Mouse (Mus musculus): ENCODE results near the gene Omd.

Gene Omd

DNA sequence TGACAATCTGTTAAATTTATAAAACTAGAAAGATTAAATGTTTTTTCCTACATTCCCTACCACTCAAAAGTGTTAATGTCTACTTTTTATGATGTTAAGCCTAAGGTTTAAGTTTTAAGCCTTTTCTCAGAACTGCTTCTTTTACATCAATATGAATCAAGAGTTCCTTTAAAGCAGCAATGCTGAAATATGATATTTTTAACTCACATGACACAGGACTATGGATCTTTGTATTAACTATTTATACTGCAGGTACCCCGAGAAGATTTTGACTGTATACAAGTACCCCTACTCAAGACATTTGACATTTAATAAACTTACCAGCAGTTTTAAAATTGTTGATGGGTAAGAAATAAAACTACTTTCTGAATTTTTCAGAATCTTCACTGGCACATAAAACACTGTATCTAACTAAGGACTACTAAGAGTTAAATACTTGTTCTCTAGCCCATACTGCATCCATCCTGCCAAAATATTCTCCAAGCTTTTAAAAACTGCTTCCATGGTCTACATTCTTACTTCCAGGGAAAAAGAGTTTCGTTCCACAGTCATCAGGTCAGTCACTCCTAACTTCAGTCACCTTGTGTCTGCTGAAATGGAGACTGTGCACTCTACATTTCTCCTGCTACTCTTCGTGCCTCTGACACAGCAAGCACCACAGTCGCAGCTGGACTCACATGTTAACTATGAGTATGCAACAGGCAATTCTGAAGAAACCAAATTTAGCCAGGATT, 26.5 kb downstream of the Omd start:
- no peak for DNase-seq (ENCODE audit: inconsistent age in 2 of 2, low spot score in 1 of 2)

DNA sequence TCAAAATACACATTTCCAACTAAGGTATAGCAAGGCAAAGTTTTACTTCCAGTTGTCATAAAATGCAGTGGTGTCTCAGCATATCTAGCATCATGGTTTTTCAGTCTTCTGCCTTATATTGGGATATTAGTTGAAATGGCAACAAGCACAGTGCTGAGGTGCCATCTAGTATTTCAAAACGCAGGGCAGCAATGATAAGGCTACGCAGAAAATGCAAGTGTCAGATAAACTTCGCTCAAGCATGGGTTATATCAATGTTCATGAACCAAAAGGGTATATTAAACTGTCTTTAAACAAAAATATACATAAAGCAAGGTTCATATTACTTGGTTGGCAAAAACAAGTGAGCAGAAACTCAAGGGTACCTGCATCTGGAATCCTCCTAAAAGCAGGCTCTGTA, 34.8 kb downstream of the Omd start:
- no peak for DNase-seq (ENCODE audit: inconsistent age in 2 of 2, low spot score in 1 of 2)

DNA sequence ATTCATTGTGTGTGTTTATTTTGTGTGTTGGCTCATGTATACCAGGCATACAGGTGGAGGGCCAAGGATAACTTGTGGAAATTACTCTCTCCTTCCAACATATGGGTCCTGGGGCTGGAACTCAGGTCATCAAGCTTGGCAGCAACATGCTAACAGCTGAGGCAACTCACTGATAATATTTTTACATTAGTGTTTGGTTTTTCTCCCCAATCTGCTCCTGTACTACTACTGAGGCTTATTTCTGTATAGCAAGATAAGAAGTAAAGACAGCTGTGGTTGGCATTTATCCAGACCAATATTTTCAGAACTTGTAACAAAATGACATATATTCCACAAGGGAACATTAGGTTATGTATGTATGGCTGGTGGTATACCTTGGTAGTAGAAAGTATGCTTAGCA, 36.1 kb downstream of the Omd start:
- no peak for DNase-seq (ENCODE audit: inconsistent age in 2 of 2, low spot score in 1 of 2)

DNA sequence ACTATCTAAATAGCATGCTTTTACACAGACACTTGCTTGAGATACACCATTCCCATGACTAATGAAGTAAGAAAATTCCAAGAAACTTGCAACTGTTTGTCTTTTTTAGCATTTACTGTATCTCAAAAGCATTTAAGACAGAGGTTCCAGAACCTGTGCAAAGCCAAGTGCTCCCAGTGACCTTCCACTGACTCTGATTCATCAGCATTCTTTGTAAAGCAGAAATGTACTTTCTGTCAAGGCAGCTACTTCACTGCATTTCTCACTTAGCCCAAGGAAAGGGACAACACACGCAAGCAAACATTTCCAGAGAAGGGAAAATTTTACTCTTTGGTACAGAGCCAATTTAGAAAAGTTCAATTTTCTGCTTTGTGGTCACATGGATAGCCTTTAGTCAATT, 41.0 kb downstream of the Omd start:
- DNase-seq (ENCODE audit: inconsistent age in 2 of 2, low spot score in 1 of 2), result peak; percentile 18 to 78

DNA sequence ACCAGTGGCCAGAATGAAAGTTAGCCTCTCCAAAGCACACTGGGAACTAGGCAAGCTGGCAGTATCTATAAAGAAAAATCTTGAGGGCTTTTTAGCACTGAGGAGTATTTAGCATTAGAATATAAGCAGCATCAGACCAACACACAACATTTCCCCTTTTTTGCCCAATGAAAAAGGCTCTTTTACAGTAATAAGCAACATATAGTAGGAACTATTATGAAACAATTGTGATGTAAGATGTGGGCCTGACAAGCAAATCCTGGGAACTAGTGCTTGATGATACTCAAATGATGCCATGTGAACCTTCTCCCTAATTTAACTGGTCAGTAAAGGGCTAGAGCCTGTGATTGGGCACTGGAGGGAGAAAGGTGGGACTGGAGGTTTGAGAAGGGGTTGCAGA, 45.9 kb downstream of the Omd start:
- no peak for DNase-seq (ENCODE audit: inconsistent age in 2 of 2, low spot score in 1 of 2)

DNA sequence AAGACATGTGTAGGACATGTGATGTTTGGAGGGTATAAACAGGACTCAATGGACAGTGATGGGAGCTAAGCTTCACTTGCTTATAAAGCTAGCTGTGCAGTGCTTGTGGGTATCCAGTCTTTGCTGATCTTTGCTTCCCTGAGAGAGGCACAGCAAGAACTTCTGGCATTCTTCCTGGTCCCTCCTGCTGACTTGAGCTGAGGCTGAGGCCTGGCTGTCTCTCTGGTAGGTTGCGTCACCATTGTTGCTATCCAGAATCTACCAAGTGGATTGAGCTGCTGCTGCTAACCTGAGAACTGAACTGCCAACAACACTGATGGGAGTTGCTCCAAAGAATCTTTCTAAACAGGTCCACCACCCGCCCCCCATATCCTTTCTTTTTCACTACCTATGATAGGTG, 46.8 kb downstream of the Omd start:
- no peak for DNase-seq (ENCODE audit: inconsistent age in 2 of 2, low spot score in 1 of 2)

DNA sequence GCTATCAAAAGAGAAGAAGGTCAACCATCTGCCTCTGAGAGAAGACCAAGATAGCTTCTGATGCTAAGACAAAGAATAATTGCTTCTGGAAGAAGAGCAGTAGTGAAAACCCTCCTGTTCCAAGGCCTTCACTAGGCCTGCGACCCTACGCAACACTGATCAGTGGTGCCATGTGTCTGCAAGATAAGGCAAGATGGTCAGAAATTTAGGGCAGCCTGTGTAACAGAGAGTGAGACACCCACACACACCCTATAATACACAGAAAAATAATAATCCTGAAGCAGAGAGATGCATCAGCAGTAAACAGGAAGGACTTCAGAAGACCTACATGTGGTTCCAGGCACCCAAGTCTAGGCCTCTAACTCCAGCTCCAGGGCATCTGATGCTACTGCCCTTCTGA, 57.7 kb downstream of the Omd start:
- DNase-seq (ENCODE audit: inconsistent age in 2 of 2, low spot score in 1 of 2), result no peak

All from adrenal gland, adult (tissue).